Mouse (Mus musculus): ENCODE results near the gene 4930402H24Rik. TPM values are rescaled to one million over a fixed set of nuclear protein-coding genes. Genes with fewer than 3 reads are reported as not detected.

Gene 4930402H24Rik
- polyA plus RNA-seq, 1 experiment = 0.98 TPM

DNA sequence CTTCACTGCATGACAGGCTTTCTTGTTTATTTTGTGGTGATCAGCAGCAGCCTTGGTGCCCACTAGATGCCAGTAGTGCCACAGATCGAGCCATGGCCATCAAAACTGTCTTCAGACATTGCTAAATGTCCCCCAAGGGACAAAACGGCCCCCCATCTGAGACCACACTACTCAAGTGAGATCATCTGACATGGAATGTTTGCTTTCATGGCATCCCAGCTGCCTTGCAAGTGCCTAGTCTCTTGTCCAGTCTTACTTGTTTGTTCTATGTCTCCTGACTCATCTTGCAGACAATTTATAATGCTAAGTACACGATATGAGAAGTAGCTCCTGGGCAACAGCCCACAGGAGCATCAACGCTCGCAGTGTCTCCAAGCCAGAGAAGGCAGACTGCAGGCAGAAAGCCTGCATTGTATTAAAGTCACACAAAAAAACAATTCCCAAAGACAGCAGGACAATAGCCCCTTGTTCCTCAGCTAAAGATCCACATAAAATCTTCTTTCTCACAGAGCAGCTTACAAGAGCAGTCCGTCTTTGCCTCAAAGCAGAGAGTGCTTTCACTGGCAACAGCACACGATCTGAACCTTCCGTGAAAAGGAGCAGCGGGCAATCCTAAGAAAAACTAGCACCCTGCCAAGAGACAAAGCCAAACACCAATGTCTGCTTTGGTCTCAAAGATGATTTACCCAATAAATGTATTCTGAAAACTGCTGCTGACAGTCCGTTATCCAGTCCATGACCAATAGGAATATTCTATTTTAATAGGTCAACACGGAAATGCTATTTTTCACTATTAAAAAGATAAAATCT, 87.2 kb downstream of the 4930402H24Rik start:
- Histone ChIP-seq H3K4me3 (replicated peaks) (no peak overlapping the region), H3K9me3 (no peaks in the 10 kb centered on the region), H3K4me1 (peaks cover 21% of the 10 kb centered on the region), H3K36me3 (replicated peaks; ENCODE audit: low read length) (peaks cover 44% of the 10 kb centered on the region), H3K27me3 (replicated peaks) (no peaks in the 10 kb centered on the region)
- no peak for TF ChIP-seq GATA1 (IDR thresholded peaks at IDR 0.05; ENCODE audit: borderline replicate concordance, low read length)
- no peak for TF ChIP-seq FLI1 (IDR thresholded peaks at IDR 0.05; ENCODE audit: low read length)

DNA sequence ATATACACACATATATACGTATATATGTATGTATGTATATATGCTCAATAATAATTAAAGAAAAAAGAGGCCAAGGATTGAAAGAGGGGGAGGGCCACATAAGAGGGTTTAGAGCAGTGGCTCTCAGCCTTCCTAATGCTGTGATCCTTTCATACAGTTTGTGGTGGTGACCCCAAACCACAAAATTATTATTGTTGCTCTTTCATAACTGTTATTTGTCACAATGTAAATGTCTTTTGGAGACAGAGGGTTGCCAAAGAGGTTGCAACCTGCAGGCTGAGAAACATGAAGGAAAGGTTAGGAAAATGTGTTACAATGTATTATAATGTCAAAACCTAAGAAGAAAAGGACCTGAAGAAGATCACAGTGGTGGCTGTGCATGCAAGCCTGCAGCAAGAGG, 88.3 kb downstream of the 4930402H24Rik start:
- no peaks in the 10 kb centered on the region for H3K27me3 ChIP-seq (replicated peaks)
- peaks cover 21% of the 10 kb centered on the region for H3K4me1 ChIP-seq
- no peaks in the 10 kb centered on the region for H3K9me3 ChIP-seq
- TF ChIP-seq GATA1 (IDR thresholded peaks at IDR 0.05; ENCODE audit: borderline replicate concordance, low read length) (no peak), FLI1 (IDR thresholded peaks at IDR 0.05; ENCODE audit: low read length) (no peak)
- no peak overlapping the region for H3K4me3 ChIP-seq (replicated peaks)
- peaks cover 55% of the 10 kb centered on the region for H3K36me3 ChIP-seq (replicated peaks; ENCODE audit: low read length)

DNA sequence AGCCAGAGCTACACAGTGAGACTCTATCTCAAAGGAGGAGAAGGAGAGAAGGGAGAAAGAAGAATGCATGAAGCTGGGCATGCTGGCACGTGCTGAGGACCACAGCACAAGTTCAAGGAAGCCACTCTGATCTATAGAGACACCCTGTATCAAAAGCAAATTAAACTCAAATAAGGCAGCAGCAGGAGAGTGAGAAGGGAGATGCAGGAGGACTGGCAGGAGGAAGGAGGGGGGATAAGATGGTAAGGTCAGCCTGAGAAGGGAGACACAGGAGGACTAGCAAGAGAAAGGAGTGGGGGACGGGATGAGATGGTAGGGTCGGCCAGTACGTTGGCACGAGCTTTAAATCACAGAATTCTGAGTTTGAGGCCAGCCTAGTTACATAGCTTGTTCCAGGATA, 90.0 kb downstream of the 4930402H24Rik start:
- H3K36me3 ChIP-seq (replicated peaks; ENCODE audit: low read length) = peaks cover 65% of the 10 kb centered on the region
- H3K4me1 ChIP-seq = peaks cover 19% of the 10 kb centered on the region
- H3K9me3 ChIP-seq = no peaks in the 10 kb centered on the region
- TF ChIP-seq FLI1 (IDR thresholded peaks at IDR 0.05; ENCODE audit: low read length) (no peak), GATA1 (IDR thresholded peaks at IDR 0.05; ENCODE audit: borderline replicate concordance, low read length) (no peak)
- H3K4me3 ChIP-seq (replicated peaks) = no peak overlapping the region
- H3K27me3 ChIP-seq (replicated peaks) = no peaks in the 10 kb centered on the region

DNA sequence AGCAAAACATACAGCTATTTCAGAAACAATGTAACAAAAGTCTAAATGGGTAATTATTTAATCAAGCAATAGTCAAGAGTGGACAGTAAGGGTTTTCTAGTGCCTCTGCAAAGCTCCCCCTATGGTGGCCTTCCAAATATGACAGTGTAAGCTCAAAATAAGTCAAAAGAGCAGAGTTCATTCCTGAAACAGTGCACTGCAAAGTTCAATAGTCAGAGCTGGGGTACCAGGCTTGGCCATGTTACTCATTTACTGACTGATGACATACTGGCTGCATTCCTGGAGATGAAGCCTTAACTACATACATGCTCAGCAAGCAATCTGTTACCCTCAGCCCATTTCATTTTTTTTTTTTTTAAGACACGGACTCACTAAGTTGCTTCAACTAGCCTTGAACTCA, 91.7 kb downstream of the 4930402H24Rik start:
- H3K36me3 ChIP-seq (replicated peaks; ENCODE audit: low read length) = peaks cover 62% of the 10 kb centered on the region
- H3K27me3 ChIP-seq (replicated peaks) = no peaks in the 10 kb centered on the region
- H3K9me3 ChIP-seq = no peaks in the 10 kb centered on the region
- no peak overlapping the region for H3K4me3 ChIP-seq (replicated peaks)
- H3K4me1 ChIP-seq = peaks cover 17% of the 10 kb centered on the region
- no peak for TF ChIP-seq FLI1 (IDR thresholded peaks at IDR 0.05; ENCODE audit: low read length)
- TF ChIP-seq GATA1 (IDR thresholded peaks at IDR 0.05; ENCODE audit: borderline replicate concordance, low read length) = no peak

DNA sequence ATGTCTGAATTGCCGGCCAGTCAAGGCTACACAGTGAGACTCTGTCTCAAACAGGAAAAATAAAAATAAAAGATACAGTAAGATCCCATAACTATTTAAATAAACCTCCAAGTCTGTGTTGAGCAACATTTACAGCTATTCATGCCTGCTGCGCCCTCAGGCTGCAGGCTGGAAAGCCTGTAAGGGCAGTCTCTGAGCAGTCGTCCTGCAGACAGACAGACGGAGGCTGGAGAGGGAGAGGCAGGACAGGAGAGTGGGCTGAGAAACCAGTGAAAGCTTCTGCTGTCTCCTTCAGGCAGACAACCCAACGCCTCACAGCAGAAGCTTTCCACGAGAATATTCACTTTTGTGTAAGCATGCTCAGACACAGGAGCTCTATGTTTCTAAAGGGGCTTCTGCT, 92.5 kb downstream of the 4930402H24Rik start:
- H3K4me3 ChIP-seq (replicated peaks) = no peak overlapping the region
- no peaks in the 10 kb centered on the region for H3K27me3 ChIP-seq (replicated peaks)
- H3K9me3 ChIP-seq = no peaks in the 10 kb centered on the region
- peaks cover 17% of the 10 kb centered on the region for H3K4me1 ChIP-seq
- TF ChIP-seq GATA1 (IDR thresholded peaks at IDR 0.05; ENCODE audit: borderline replicate concordance, low read length) = no peak
- TF ChIP-seq FLI1 (IDR thresholded peaks at IDR 0.05; ENCODE audit: low read length) = no peak
- peaks cover 64% of the 10 kb centered on the region for H3K36me3 ChIP-seq (replicated peaks; ENCODE audit: low read length)

DNA sequence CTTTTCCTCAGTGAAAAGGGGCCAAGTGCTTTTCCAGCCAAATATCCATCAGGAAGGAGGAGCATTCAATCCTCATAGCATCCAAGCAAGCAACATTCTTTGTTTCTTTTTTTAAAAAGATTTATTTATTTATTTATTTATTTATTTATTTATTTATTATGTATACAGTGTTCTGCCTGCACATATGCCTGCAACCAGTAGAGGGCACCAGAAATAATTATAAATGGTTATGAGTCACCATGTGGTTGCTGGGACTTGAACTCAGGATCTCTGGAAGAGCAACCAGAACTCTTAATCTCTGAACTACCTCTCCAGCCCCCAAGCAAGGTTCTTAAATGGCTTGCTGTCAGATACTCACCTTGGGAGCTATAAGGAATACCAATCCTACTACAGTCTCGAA, 93.7 kb downstream of the 4930402H24Rik start:
- peaks cover 17% of the 10 kb centered on the region for H3K4me1 ChIP-seq

DNA sequence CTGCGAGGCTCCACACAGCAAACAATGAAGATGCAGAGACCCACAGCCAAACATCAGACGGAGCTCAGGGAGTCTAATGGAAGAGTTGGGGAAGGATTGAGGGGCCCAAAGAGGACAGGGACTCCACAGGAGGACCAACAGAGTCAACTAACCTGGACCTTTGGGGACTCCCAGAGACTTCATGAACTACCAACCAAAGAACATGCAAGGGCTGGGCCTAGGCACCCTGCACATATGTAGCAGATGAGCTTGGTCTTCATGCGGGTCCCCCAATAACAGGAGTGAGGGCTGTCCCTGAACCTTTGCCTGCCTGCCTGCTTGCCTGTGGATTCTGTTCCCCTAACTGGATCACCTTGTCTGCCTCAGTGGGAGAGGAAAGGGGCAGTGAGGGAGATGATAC, 101.1 kb downstream of the 4930402H24Rik start:
- Histone ChIP-seq H3K4me1 (peaks cover 4% of the 10 kb centered on the region), H3K4me3 (replicated peaks) (no peak overlapping the region), H3K36me3 (replicated peaks; ENCODE audit: low read length) (peaks cover 58% of the 10 kb centered on the region), H3K9me3 (no peaks in the 10 kb centered on the region), H3K27me3 (replicated peaks) (no peaks in the 10 kb centered on the region)
- TF ChIP-seq FLI1 (IDR thresholded peaks at IDR 0.05; ENCODE audit: low read length) (no peak), GATA1 (IDR thresholded peaks at IDR 0.05; ENCODE audit: borderline replicate concordance, low read length) (no peak)

More for the DNA sequence above, 93.7 kb downstream of the 4930402H24Rik start:
- H3K36me3 ChIP-seq (replicated peaks; ENCODE audit: low read length) = peaks cover 70% of the 10 kb centered on the region
- no peak for TF ChIP-seq FLI1 (IDR thresholded peaks at IDR 0.05; ENCODE audit: low read length)
- H3K9me3 ChIP-seq = no peaks in the 10 kb centered on the region
- H3K27me3 ChIP-seq (replicated peaks) = no peaks in the 10 kb centered on the region
- H3K4me3 ChIP-seq (replicated peaks) = no peak overlapping the region

DNA sequence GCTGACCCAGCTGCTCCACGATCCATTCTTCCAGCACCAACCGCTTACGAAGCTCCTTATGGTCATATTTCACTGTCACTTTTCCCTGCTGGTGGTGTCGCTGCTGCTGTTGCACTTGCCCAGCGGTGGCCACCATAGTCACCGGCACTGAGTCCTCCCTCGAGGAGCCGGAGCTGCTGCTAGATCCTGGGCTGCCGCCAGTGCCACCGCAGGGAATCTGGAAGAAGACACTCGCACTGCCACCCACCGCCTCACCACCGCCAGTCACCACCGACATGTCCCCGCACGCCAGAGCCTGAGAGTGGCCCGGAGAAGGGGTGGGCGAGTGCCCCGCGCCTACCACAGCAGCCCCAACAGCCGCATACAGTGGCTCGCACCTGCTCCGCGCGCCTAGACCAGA, 102.5 kb downstream of the 4930402H24Rik start:
- H3K4me1 ChIP-seq = peaks cover 10% of the 10 kb centered on the region
- H3K27me3 ChIP-seq (replicated peaks) = no peaks in the 10 kb centered on the region
- H3K4me3 ChIP-seq (replicated peaks) = no peak overlapping the region
- peaks cover 44% of the 10 kb centered on the region for H3K36me3 ChIP-seq (replicated peaks; ENCODE audit: low read length)
- TF ChIP-seq GATA1 (IDR thresholded peaks at IDR 0.05; ENCODE audit: borderline replicate concordance, low read length) (no peak), FLI1 (IDR thresholded peaks at IDR 0.05; ENCODE audit: low read length) (no peak)
- no peaks in the 10 kb centered on the region for H3K9me3 ChIP-seq

DNA sequence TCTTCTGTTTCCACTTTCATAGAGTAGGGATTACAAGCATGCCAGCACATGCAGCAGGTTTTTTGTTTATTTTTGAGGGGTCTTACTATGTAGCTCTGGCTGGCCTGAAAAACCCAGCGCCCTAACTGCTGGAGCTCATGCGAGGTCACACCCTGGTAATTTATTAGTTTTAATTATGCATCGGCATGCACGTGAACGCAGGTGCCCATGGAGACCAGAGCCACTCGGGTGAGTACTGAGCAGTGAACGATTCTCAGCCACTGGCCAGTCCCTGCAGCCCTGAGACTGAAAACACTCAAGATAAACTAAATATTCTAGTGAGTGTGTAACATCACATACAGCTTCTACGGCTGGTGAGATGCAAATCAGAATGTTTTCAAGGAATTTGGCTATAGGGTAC, 110.5 kb downstream of the 4930402H24Rik start:
- Histone ChIP-seq H3K4me3 (replicated peaks) (no peak overlapping the region), H3K9me3 (no peaks in the 10 kb centered on the region), H3K4me1 (peaks cover 10% of the 10 kb centered on the region), H3K27me3 (replicated peaks) (no peaks in the 10 kb centered on the region), H3K36me3 (replicated peaks; ENCODE audit: low read length) (peaks cover 23% of the 10 kb centered on the region)
- TF ChIP-seq GATA1 (IDR thresholded peaks at IDR 0.05; ENCODE audit: borderline replicate concordance, low read length) (no peak), FLI1 (IDR thresholded peaks at IDR 0.05; ENCODE audit: low read length) (no peak)

DNA sequence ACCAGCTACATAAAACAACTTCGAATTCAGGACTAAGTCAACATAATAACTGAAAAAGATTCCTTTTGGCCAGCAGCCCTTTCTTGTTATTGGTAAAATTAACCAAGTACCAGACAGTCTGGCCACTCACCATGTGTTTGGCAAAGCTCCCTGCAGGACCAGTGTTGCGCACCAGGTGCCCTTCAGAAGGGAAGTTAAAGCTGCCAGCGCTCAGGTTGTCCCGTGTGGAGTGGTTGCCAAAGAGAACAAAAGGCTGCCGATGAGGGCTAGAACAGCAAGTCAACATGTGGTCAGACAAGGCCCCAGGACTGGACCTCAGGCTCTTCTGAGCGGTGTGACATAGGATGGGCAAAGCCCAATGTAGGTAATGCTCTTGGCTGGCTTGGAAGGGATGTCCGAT, 114.5 kb downstream of the 4930402H24Rik start:
- peaks cover 9% of the 10 kb centered on the region; the same call in 1 of the 2 replicates for H3K4me1 ChIP-seq
- H3K9me3 ChIP-seq = no peaks in the 10 kb centered on the region
- TF ChIP-seq GATA1 (IDR thresholded peaks at IDR 0.05; ENCODE audit: borderline replicate concordance, low read length) (no peak), FLI1 (IDR thresholded peaks at IDR 0.05; ENCODE audit: low read length) (no peak)
- H3K4me3 ChIP-seq (replicated peaks) = no peak overlapping the region
- no peaks in the 10 kb centered on the region for H3K27me3 ChIP-seq (replicated peaks)
- peaks cover 32% of the 10 kb centered on the region for H3K36me3 ChIP-seq (replicated peaks; ENCODE audit: low read length)
